Mouse (Mus musculus) G1E-ER4 (cell line): ENCODE results near the gene Foxj3. TPM values are rescaled to one million over a fixed set of nuclear protein-coding genes. Genes with fewer than 3 reads are reported as not detected.

Experiments
- GATA1 ChIP-seq: IDR thresholded peaks from one replicate; pipeline ENCODE4 v1.8.0; 2012; ENCODE audit warnings: low read length, inconsistent platforms
- polyA plus RNA-seq: library from polyadenylated mRNA; stranded (reverse); fragments of >175 nt; gene quantifications from 2 replicates; pipeline ENCODE4 v1.2.3, GENCODE M21; 2012

The Foxj3 gene
- polyA plus RNA-seq, 1 experiment = 13.9 TPM

- no peak for TF ChIP-seq GATA1
Measured at GRCm38 (mm10) chr4:119539836-119540532, 3.2 kb downstream of the Foxj3 start.

- no peak for TF ChIP-seq GATA1
Measured at GRCm38 (mm10) chr4:119540533-119540890, 3.7 kb downstream of the Foxj3 start.

GRCm38 (mm10) chr4:119550864-119551263 lies 14.1 kb downstream of the Foxj3 start:
- TF ChIP-seq GATA1 = no peak

- TF ChIP-seq GATA1 = no peak
Measured at GRCm38 (mm10) chr4:119555466-119555865, 18.7 kb downstream of the Foxj3 start.

GRCm38 (mm10) chr4:119563136-119563535 lies 26.3 kb downstream of the Foxj3 start:
- TF ChIP-seq GATA1 = no peak

- TF ChIP-seq GATA1 = no peak
Measured at GRCm38 (mm10) chr4:119566322-119566835, 29.6 kb downstream of the Foxj3 start.

GRCm38 (mm10) chr4:119572682-119573081 lies 35.9 kb downstream of the Foxj3 start:
- no peak for TF ChIP-seq GATA1

GRCm38 (mm10) chr4:119574504-119574903 lies 37.7 kb downstream of the Foxj3 start:
- no peak for TF ChIP-seq GATA1

- TF ChIP-seq GATA1 = no peak
Measured at GRCm38 (mm10) chr4:119575459-119575858, 38.7 kb downstream of the Foxj3 start.

- TF ChIP-seq GATA1 = no peak
Measured at GRCm38 (mm10) chr4:119588037-119588436, 51.2 kb downstream of the Foxj3 start.

- TF ChIP-seq GATA1 = no peak
Measured at GRCm38 (mm10) chr4:119589423-119589822, 52.6 kb downstream of the Foxj3 start.

- TF ChIP-seq GATA1 = no peak
Measured at GRCm38 (mm10) chr4:119590027-119590426, 53.2 kb downstream of the Foxj3 start.

- TF ChIP-seq GATA1 = no peak
Measured at GRCm38 (mm10) chr4:119592479-119592878, 55.7 kb downstream of the Foxj3 start.

- no peak for TF ChIP-seq GATA1
Measured at GRCm38 (mm10) chr4:119594331-119594730, 57.5 kb downstream of the Foxj3 start.

- TF ChIP-seq GATA1 = no peak
Measured at GRCm38 (mm10) chr4:119599605-119600004, 62.8 kb downstream of the Foxj3 start.

- TF ChIP-seq GATA1 = peak; percentile 91
Measured at GRCm38 (mm10) chr4:119609488-119609887, 72.7 kb downstream of the Foxj3 start.

- no peak for TF ChIP-seq GATA1
Measured at GRCm38 (mm10) chr4:119614078-119614477, 77.3 kb downstream of the Foxj3 start.
